ENCODE assay signal across 16 mouse cellular contexts in genomic region chr8:66397811-66398210, GRCm38 (mm10).
"Had no signal": no experiment of that assay in that cellular context is flagged by ENCODE, and none has a peak within 500 bp of the region (broad histone marks: within the 10 kb centered on the region; RNA-seq: fewer than 3 reads in every experiment).

No protein-coding gene starts in this region.

- H3K27me3 ChIP-seq: neural tube, embryonic 13.5 days; neural tube, embryonic 15.5 days; stomach, embryonic 15.5 days had no signal

- DNase-seq: retina, postnatal 1 day; right cerebral cortex, adult 18-20 months; right cerebral cortex, postnatal 14 days; right cerebral cortex, postnatal 25 days; right cerebral cortex, postnatal 4 days; spleen, adult 18-20 months; thymus, adult 18-20 months; thymus, adult 2 months; thymus, postnatal 14 days; thymus, postnatal 25 days; thymus, postnatal 36 days; thymus, postnatal 4 days had no signal

- H3K4me3 ChIP-seq: neural tube, embryonic 13.5 days; neural tube, embryonic 15.5 days; stomach, embryonic 15.5 days had no signal

- H3K9ac ChIP-seq: neural tube, embryonic 13.5 days; neural tube, embryonic 15.5 days; stomach, embryonic 15.5 days had no signal

- H3K36me3 ChIP-seq: neural tube, embryonic 13.5 days; neural tube, embryonic 15.5 days; stomach, embryonic 15.5 days had no signal

- H3K27ac ChIP-seq: neural tube, embryonic 13.5 days; neural tube, embryonic 15.5 days; stomach, embryonic 15.5 days; stomach, postnatal 0 days had no signal

- H3K4me1 ChIP-seq: neural tube, embryonic 13.5 days; neural tube, embryonic 15.5 days; stomach, embryonic 15.5 days had no signal

- H3K4me2 ChIP-seq: neural tube, embryonic 13.5 days; neural tube, embryonic 15.5 days; stomach, embryonic 15.5 days had no signal

- H3K9me3 ChIP-seq: neural tube, embryonic 13.5 days; neural tube, embryonic 15.5 days; stomach, embryonic 15.5 days had no signal
